In the genomic region with DNA sequence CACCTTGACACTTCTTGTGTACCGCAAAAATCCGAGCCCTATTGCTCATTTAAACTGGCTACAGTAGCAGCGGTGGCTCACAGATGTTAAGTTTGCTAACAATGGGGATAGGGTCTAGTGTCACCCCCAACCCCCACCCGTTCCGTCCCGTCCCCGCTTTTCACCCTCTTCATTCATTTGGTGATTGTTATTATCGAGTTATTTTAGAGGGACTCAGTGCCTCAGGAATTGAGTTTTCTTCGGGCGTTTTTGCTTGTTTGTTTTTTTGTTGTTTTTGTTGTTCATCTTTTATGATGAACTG, we compare ENCODE assay signal across 8 mouse cellular contexts. TPM values are rescaled to one million over a fixed set of nuclear protein-coding genes. Genes with fewer than 3 reads are reported as not detected.
A peak's percentile ranks its signal among the peaks of the same experiment; 100 is the strongest.
DNase-seq lines count a peak whose midpoint lies in the region; ATAC-seq and TF ChIP-seq lines count a peak whose summit lies in the region.

No protein-coding gene starts in this region.

- H3K9ac ChIP-seq in kidney, embryonic 16.5 days (replicated peaks; ENCODE audit: low read length) = peak overlapping the region; percentile 97
- peak overlapping the region; percentile 83 for H3K9ac ChIP-seq in midbrain, embryonic 12.5 days (replicated peaks)

- H3K4me3 ChIP-seq in kidney, embryonic 16.5 days (ENCODE audit: low read length) = peak overlapping the region; percentile 83
- H3K4me3 ChIP-seq in bone marrow, adult 2 months (replicated peaks; ENCODE audit: control insufficient read depth, low read depth, low read length) = peak overlapping the region; percentile 86
- H3K4me3 ChIP-seq in hindbrain, embryonic 10.5 days = peak overlapping the region; percentile 75
- H3K4me3 ChIP-seq in midbrain, embryonic 12.5 days = peak overlapping the region; percentile 83

- no peaks in the 10 kb centered on the region for H3K27me3 ChIP-seq in kidney, embryonic 16.5 days (ENCODE audit: insufficient read depth, low read length)
- no peaks in the 10 kb centered on the region for H3K27me3 ChIP-seq in hindbrain, embryonic 10.5 days (ENCODE audit: insufficient read depth, poor library complexity, severe bottlenecking)
- no peaks in the 10 kb centered on the region for H3K27me3 ChIP-seq in midbrain, embryonic 12.5 days

- ATAC-seq in kidney, embryonic 16.5 days (ENCODE audit: low FRiP score, low TSS enrichment) = peak; percentile 21
- peak; percentile 42 for ATAC-seq in midbrain, embryonic 12.5 days (ENCODE audit: low FRiP score, low read depth)

- peak overlapping the region; percentile 97 for H3K27ac ChIP-seq in kidney, embryonic 16.5 days (ENCODE audit: low read length)
- no peak overlapping the region; the same call in 1 of the 2 replicates for H3K27ac ChIP-seq in bone marrow, adult 2 months (ENCODE audit: control insufficient read depth, insufficient read depth, low read depth, low read length, poor library complexity)
- peak overlapping the region; percentile 96 for H3K27ac ChIP-seq in hindbrain, embryonic 10.5 days
- H3K27ac ChIP-seq in midbrain, embryonic 12.5 days (replicated peaks) = peak overlapping the region; percentile 97

- no peak for TF ChIP-seq CTCF in bone marrow, adult 2 months (IDR thresholded peaks at IDR 0.05; ENCODE audit: control insufficient read depth, insufficient read depth, low read length)

- no peak for TF ChIP-seq POLR2A in bone marrow, adult 2 months (IDR thresholded peaks at IDR 0.05; ENCODE audit: borderline replicate concordance, control insufficient read depth, low read depth, low read length)

- 1% methylated on average over 10 of the region's 10 CpGs for WGBS in kidney, embryonic 16.5 days
- 2% methylated on average over 10 of the region's 10 CpGs for WGBS in bone marrow, adult 2 months
- under 1% methylated on average over 10 of the region's 10 CpGs for WGBS in hindbrain, embryonic 10.5 days
- under 1% methylated on average over 10 of the region's 10 CpGs for WGBS in midbrain, embryonic 12.5 days

- peaks cover 18% of the 10 kb centered on the region for H3K4me1 ChIP-seq in kidney, embryonic 16.5 days (ENCODE audit: insufficient read depth, low read length)
- no peaks in the 10 kb centered on the region; the same call in 1 of the 2 replicates for H3K4me1 ChIP-seq in bone marrow, adult 2 months (ENCODE audit: control insufficient read depth, insufficient read depth, low read length)
- H3K4me1 ChIP-seq in hindbrain, embryonic 10.5 days (replicated peaks) = peaks cover 21% of the 10 kb centered on the region
- H3K4me1 ChIP-seq in midbrain, embryonic 12.5 days = peaks cover 13% of the 10 kb centered on the region

- DNase-seq in kidney, adult 18-20 months = no peak
- no peak for DNase-seq in hindbrain, embryonic 10.5 days (ENCODE audit: low spot score)
- no peak for DNase-seq in natural killer cell, adult 2 months (ENCODE audit: low spot score in 2 of 2)
- DNase-seq in left cerebral cortex, adult 11 months (ENCODE audit: low spot score) = no peak
- no peak for DNase-seq in embryo, embryonic 11 days

- H3K4me2 ChIP-seq in kidney, embryonic 16.5 days (replicated peaks; ENCODE audit: low read depth, low read length) = peak overlapping the region; percentile 76
- H3K4me2 ChIP-seq in midbrain, embryonic 12.5 days (replicated peaks) = peak overlapping the region; percentile 67

- peaks cover 19% of the 10 kb centered on the region for H3K36me3 ChIP-seq in kidney, embryonic 16.5 days (ENCODE audit: insufficient read depth, low read length)
- H3K36me3 ChIP-seq in hindbrain, embryonic 10.5 days = peaks cover 31% of the 10 kb centered on the region
- peaks cover 18% of the 10 kb centered on the region for H3K36me3 ChIP-seq in midbrain, embryonic 12.5 days

- no peaks in the 10 kb centered on the region for H3K9me3 ChIP-seq in kidney, embryonic 16.5 days (ENCODE audit: low read length)
- no peaks in the 10 kb centered on the region for H3K9me3 ChIP-seq in hindbrain, embryonic 10.5 days
- H3K9me3 ChIP-seq in midbrain, embryonic 12.5 days = no peaks in the 10 kb centered on the region

RNA-seq across cellular contexts. Expression of a gene that starts 0.8 kb away (rescaled TPM):
- 28.7 and 32.0 TPM in 2 replicates for polyA plus RNA-seq in kidney, embryonic 16.5 days (2015; fragmentation: Nextera tagmentation; extraction: Ambion mirVana)
- 8.2 and 9.4 TPM in 2 replicates for polyA plus RNA-seq in bone marrow, adult 2 months (2011; ENCODE audit: insufficient read depth, insufficient read length, low replicate concordance, missing spikeins)
- 37.0 and 44.2 TPM in 2 replicates for polyA plus RNA-seq in hindbrain, embryonic 10.5 days (2016; fragmentation: Nextera tagmentation; extraction: Ambion mirVana)
- 47.7 and 47.8 TPM in 2 replicates for polyA plus RNA-seq in midbrain, embryonic 12.5 days (2016; fragmentation: Nextera tagmentation; extraction: Ambion mirVana)

RNA-seq across cellular contexts. Expression of a gene that starts 28.7 kb away (rescaled TPM):
- 84.6 and 88.0 TPM in 2 replicates for polyA plus RNA-seq in kidney, embryonic 16.5 days (2015; fragmentation: Nextera tagmentation; extraction: Ambion mirVana)
- polyA plus RNA-seq in bone marrow, adult 2 months (2011; ENCODE audit: insufficient read depth, insufficient read length, low replicate concordance, missing spikeins) = 12.5 and 19.5 TPM in 2 replicates
- polyA plus RNA-seq in hindbrain, embryonic 10.5 days (2016; fragmentation: Nextera tagmentation; extraction: Ambion mirVana) = 60.3 and 62.1 TPM in 2 replicates
- polyA plus RNA-seq in midbrain, embryonic 12.5 days (2016; fragmentation: Nextera tagmentation; extraction: Ambion mirVana) = 73.2 and 74.9 TPM in 2 replicates
